Mouse (Mus musculus): ENCODE measurements around the gene Parva.

GRCm38 (mm10) chr7:112509107-112509506 lies 81.8 kb downstream of the Parva start:
- TF ChIP-seq CHD2 (IDR thresholded peaks at IDR 0.05; ENCODE audit: low read depth, low read length) (no peak), ZNF384 (IDR thresholded peaks at IDR 0.05; ENCODE audit: low read depth, low read length) (no peak), ZC3H11A (IDR thresholded peaks at IDR 0.05; ENCODE audit: borderline replicate concordance, low read depth, low read length) (no peak), MAFK (IDR thresholded peaks at IDR 0.05; ENCODE audit: insufficient read depth, low read depth, low read length) (no peak)

Data from ES-E14 (cell line).